Mouse (Mus musculus): Measurements from ENCODE around the gene Tef. TPM values are rescaled to one million over a fixed set of nuclear protein-coding genes. Genes with fewer than 3 reads are reported as not detected.

The Tef gene
- polyA plus RNA-seq, 1 experiment from 2014 or later = 26.1 TPM

- WGBS = 58% methylated on average over 20 of the region's 20 CpGs
Measured at GRCm38 (mm10) chr15:81772431-81773120, 29.6 kb upstream of the Tef start.

GRCm38 (mm10) chr15:81774505-81775171 is 27.6 kb upstream of the Tef start:
- WGBS = 88% methylated on average over 15 of the region's 15 CpGs
- Histone ChIP-seq H3K9me3 (no peaks in the 10 kb centered on the region), H3K4me3 (replicated peaks) (no peak overlapping the region), H3K27ac (no peak overlapping the region), H3K27me3 (no peaks in the 10 kb centered on the region), H3K9ac (replicated peaks) (no peak overlapping the region), H3K4me1 (replicated peaks) (peaks cover 3% of the 10 kb centered on the region; the same call in 1 of the 2 replicates), H3K4me2 (no peak overlapping the region), H3K36me3 (peaks cover 94% of the 10 kb centered on the region)
- ATAC-seq (ENCODE audit: insufficient number of reproducible peaks, insufficient read depth, low FRiP score, low TSS enrichment, low read depth) = no peak

More at GRCm38 (mm10) chr15:81772431-81773120, 29.6 kb upstream of the Tef start:
- no peak overlapping the region for H3K4me3 ChIP-seq (replicated peaks)
- no peaks in the 10 kb centered on the region for H3K27me3 ChIP-seq
- no peak overlapping the region for H3K4me2 ChIP-seq
- ATAC-seq (ENCODE audit: insufficient number of reproducible peaks, insufficient read depth, low FRiP score, low TSS enrichment, low read depth) = no peak
- peaks cover 3% of the 10 kb centered on the region; the same call in 1 of the 2 replicates for H3K4me1 ChIP-seq (replicated peaks)
- peaks cover 94% of the 10 kb centered on the region for H3K36me3 ChIP-seq
- H3K27ac ChIP-seq = peak overlapping the region; percentile 50
- H3K9ac ChIP-seq (replicated peaks) = no peak overlapping the region
- no peaks in the 10 kb centered on the region for H3K9me3 ChIP-seq

- H3K27ac ChIP-seq = no peak overlapping the region
- H3K4me3 ChIP-seq (replicated peaks) = no peak overlapping the region
- H3K4me2 ChIP-seq = no peak overlapping the region
- no peak for ATAC-seq (ENCODE audit: insufficient number of reproducible peaks, insufficient read depth, low FRiP score, low TSS enrichment, low read depth)
- peaks cover 3% of the 10 kb centered on the region; the same call in 1 of the 2 replicates for H3K4me1 ChIP-seq (replicated peaks)
- no peak overlapping the region for H3K9ac ChIP-seq (replicated peaks)
- peaks cover 100% of the 10 kb centered on the region for H3K36me3 ChIP-seq
- no peaks in the 10 kb centered on the region for H3K27me3 ChIP-seq
- no peaks in the 10 kb centered on the region for H3K9me3 ChIP-seq
- 89% methylated on average over 11 of the region's 11 CpGs for WGBS
Measured at GRCm38 (mm10) chr15:81776631-81777422, 25.4 kb upstream of the Tef start.

- Histone ChIP-seq H3K4me1 (replicated peaks) (no peaks in the 10 kb centered on the region), H3K9me3 (no peaks in the 10 kb centered on the region), H3K4me3 (replicated peaks) (no peak overlapping the region), H3K27me3 (no peaks in the 10 kb centered on the region), H3K4me2 (no peak overlapping the region), H3K36me3 (peaks cover 99% of the 10 kb centered on the region), H3K9ac (replicated peaks) (no peak overlapping the region), H3K27ac (no peak overlapping the region)
- no peak for ATAC-seq (ENCODE audit: insufficient number of reproducible peaks, insufficient read depth, low FRiP score, low TSS enrichment, low read depth)
- 89% methylated on average over 7 of the region's 7 CpGs for WGBS
Measured at GRCm38 (mm10) chr15:81781816-81782215, 20.4 kb upstream of the Tef start.

GRCm38 (mm10) chr15:81784762-81785161 is 17.5 kb upstream of the Tef start:
- H3K9ac ChIP-seq (replicated peaks) = peak overlapping the region; percentile 34; the same call in 1 of the 2 replicates
- WGBS = 60% methylated on average over 5 of the region's 5 CpGs
- H3K9me3 ChIP-seq = no peaks in the 10 kb centered on the region
- ATAC-seq (ENCODE audit: insufficient number of reproducible peaks, insufficient read depth, low FRiP score, low TSS enrichment, low read depth) = no peak
- no peaks in the 10 kb centered on the region for H3K27me3 ChIP-seq
- H3K36me3 ChIP-seq = peaks cover 98% of the 10 kb centered on the region
- H3K4me2 ChIP-seq = no peak overlapping the region
- no peak overlapping the region for H3K4me3 ChIP-seq (replicated peaks)
- no peak overlapping the region for H3K27ac ChIP-seq
- no peaks in the 10 kb centered on the region for H3K4me1 ChIP-seq (replicated peaks)

- 98% methylated on average over 8 of the region's 8 CpGs for WGBS
- Histone ChIP-seq H3K36me3 (peaks cover 98% of the 10 kb centered on the region), H3K4me3 (replicated peaks) (no peak overlapping the region), H3K27ac (no peak overlapping the region), H3K9me3 (no peaks in the 10 kb centered on the region), H3K4me2 (no peak overlapping the region), H3K4me1 (replicated peaks) (no peaks in the 10 kb centered on the region), H3K27me3 (no peaks in the 10 kb centered on the region), H3K9ac (replicated peaks) (no peak overlapping the region)
- no peak for ATAC-seq (ENCODE audit: insufficient number of reproducible peaks, insufficient read depth, low FRiP score, low TSS enrichment, low read depth)
Measured at GRCm38 (mm10) chr15:81785701-81786100, 16.5 kb upstream of the Tef start.

- Histone ChIP-seq H3K36me3 (peaks cover 98% of the 10 kb centered on the region), H3K4me3 (replicated peaks) (no peak overlapping the region), H3K27ac (no peak overlapping the region), H3K4me1 (replicated peaks) (no peaks in the 10 kb centered on the region), H3K9ac (replicated peaks) (no peak overlapping the region), H3K9me3 (no peaks in the 10 kb centered on the region), H3K4me2 (no peak overlapping the region), H3K27me3 (no peaks in the 10 kb centered on the region)
- no peak for ATAC-seq (ENCODE audit: insufficient number of reproducible peaks, insufficient read depth, low FRiP score, low TSS enrichment, low read depth)
- WGBS = 95% methylated on average over 13 of the region's 13 CpGs
Measured at GRCm38 (mm10) chr15:81787525-81787924, 14.7 kb upstream of the Tef start.

GRCm38 (mm10) chr15:81792444-81792843 is 9.8 kb upstream of the Tef start:
- H3K9me3 ChIP-seq = no peaks in the 10 kb centered on the region
- H3K27me3 ChIP-seq = no peaks in the 10 kb centered on the region
- ATAC-seq (ENCODE audit: insufficient number of reproducible peaks, insufficient read depth, low FRiP score, low TSS enrichment, low read depth) = no peak
- H3K4me2 ChIP-seq = no peak overlapping the region
- no peaks in the 10 kb centered on the region for H3K4me1 ChIP-seq (replicated peaks)
- H3K9ac ChIP-seq (replicated peaks) = no peak overlapping the region
- H3K4me3 ChIP-seq (replicated peaks) = no peak overlapping the region
- WGBS = 88% methylated on average over 9 of the region's 9 CpGs
- no peak overlapping the region for H3K27ac ChIP-seq
- peaks cover 89% of the 10 kb centered on the region for H3K36me3 ChIP-seq

GRCm38 (mm10) chr15:81796228-81796627 is 6.0 kb upstream of the Tef start:
- WGBS = 86% methylated on average over 3 of the region's 3 CpGs
- ATAC-seq (ENCODE audit: insufficient number of reproducible peaks, insufficient read depth, low FRiP score, low TSS enrichment, low read depth) = no peak
- Histone ChIP-seq H3K4me3 (replicated peaks) (no peak overlapping the region), H3K4me1 (replicated peaks) (no peaks in the 10 kb centered on the region), H3K27me3 (no peaks in the 10 kb centered on the region), H3K9me3 (no peaks in the 10 kb centered on the region), H3K4me2 (no peak overlapping the region), H3K9ac (replicated peaks) (no peak overlapping the region), H3K36me3 (peaks cover 57% of the 10 kb centered on the region), H3K27ac (no peak overlapping the region)

- Histone ChIP-seq H3K9ac (replicated peaks) (no peak overlapping the region), H3K4me1 (replicated peaks) (peaks cover 11% of the 10 kb centered on the region), H3K27me3 (no peaks in the 10 kb centered on the region), H3K4me2 (no peak overlapping the region), H3K4me3 (replicated peaks) (no peak overlapping the region), H3K9me3 (no peaks in the 10 kb centered on the region), H3K36me3 (peaks cover 40% of the 10 kb centered on the region), H3K27ac (no peak overlapping the region)
- 85% methylated on average over 6 of the region's 6 CpGs for WGBS
- no peak for ATAC-seq (ENCODE audit: insufficient number of reproducible peaks, insufficient read depth, low FRiP score, low TSS enrichment, low read depth)
Measured at GRCm38 (mm10) chr15:81797861-81798260, 4.4 kb upstream of the Tef start.

- Histone ChIP-seq H3K27ac (no peak overlapping the region), H3K36me3 (peaks cover 35% of the 10 kb centered on the region), H3K9ac (replicated peaks) (no peak overlapping the region), H3K4me1 (replicated peaks) (peaks cover 17% of the 10 kb centered on the region), H3K9me3 (no peaks in the 10 kb centered on the region), H3K4me2 (no peak overlapping the region), H3K4me3 (replicated peaks) (no peak overlapping the region), H3K27me3 (no peaks in the 10 kb centered on the region)
- 96% methylated on average over 4 of the region's 4 CpGs for WGBS
- no peak for ATAC-seq (ENCODE audit: insufficient number of reproducible peaks, insufficient read depth, low FRiP score, low TSS enrichment, low read depth)
Measured at GRCm38 (mm10) chr15:81798421-81798820, 3.8 kb upstream of the Tef start.

Data from limb, embryonic 12.5 days (tissue).